Comparison of ENCODE assay signal across 8 mouse cellular contexts in the genomic region with DNA sequence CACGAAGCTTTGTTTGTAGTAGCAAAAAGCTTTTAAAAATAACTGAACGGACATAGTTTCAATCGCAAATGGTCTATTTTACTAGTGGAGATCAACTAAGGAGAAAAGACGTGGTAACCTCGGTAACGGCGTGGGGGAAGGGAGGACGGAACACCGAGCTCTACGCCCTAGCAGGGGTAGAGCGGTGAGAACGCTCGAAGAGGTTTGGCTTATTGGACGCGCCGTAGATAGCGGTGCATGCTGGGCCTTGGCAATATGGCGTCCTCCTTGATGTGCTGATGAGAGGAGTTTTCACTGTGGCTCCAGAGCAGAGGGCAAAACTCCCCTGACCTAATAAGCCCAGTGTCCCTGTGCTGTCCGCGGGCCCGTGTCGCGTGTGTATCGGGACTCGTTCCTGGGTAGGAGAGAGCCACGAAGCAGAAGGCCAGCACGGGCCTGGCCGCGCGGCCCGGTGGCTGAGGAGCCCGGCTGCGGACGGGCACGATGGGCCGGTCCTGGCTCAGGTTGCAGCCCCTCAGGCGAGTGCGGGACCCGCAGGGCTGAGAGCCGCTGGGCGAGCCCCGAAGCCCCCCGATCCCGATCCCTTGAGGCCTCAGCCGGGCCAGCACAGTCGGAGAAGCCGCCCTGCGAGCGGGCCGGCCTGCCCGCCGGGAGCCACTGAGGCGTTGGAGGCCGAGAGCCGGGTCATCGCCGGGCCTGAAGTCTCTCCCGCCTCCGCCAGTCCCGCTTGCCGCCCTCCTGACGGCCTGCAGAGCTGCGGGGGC. TPM values are rescaled to one million over a fixed set of nuclear protein-coding genes. Genes with fewer than 3 reads are reported as not detected.
A peak's percentile ranks its signal among the peaks of the same experiment; 100 is the strongest.
DNase-seq lines count a peak whose midpoint lies in the region; ATAC-seq lines count a peak whose summit lies in the region.

TSS of gene Rptor (plus strand) at position 143 of the 764 bp plus-strand sequence.

- peaks cover 45% of the 10 kb centered on the region for H3K79me2 ChIP-seq in macrophage (ENCODE audit: inconsistent target)

- H3K4me1 ChIP-seq in hindbrain, embryonic 16.5 days (ENCODE audit: control insufficient read depth, insufficient read depth, low read depth, low read length), result peaks cover 11% of the 10 kb centered on the region

- peak within 1 kb of the TSS; percentile 80 for H3K9ac ChIP-seq in hindbrain, embryonic 16.5 days (ENCODE audit: low read depth, low read length)

- peak; percentile 99 for ATAC-seq in hindbrain, embryonic 16.5 days

- H3K4me3 ChIP-seq in hindbrain, embryonic 16.5 days (ENCODE audit: low read length), result peak within 1 kb of the TSS; percentile 63
- H3K4me3 ChIP-seq in macrophage (ENCODE audit: inconsistent target), result peak within 1 kb of the TSS; percentile 50

- peak within 1 kb of the TSS; percentile 96 for H3K4me2 ChIP-seq in hindbrain, embryonic 16.5 days (ENCODE audit: low read length)

- under 1% methylated on average over 54 of the region's 63 CpGs for WGBS in hindbrain, embryonic 16.5 days
- under 1% methylated on average over 59 of the region's 63 CpGs for WGBS in macrophage (ENCODE audit: missing documents)

- no peaks in the 10 kb centered on the region for H3K27me3 ChIP-seq in hindbrain, embryonic 16.5 days (replicated peaks; ENCODE audit: control insufficient read depth, insufficient read depth, low read length)

- no peaks in the 10 kb centered on the region for H3K9me3 ChIP-seq in hindbrain, embryonic 16.5 days (ENCODE audit: control insufficient read depth, low read length)

- peak within 1 kb of the TSS; percentile 87 for H3K27ac ChIP-seq in hindbrain, embryonic 16.5 days (ENCODE audit: low read depth, low read length)
- H3K27ac ChIP-seq in macrophage, result peak within 1 kb of the TSS; percentile 34

- H3K36me3 ChIP-seq in hindbrain, embryonic 16.5 days (ENCODE audit: control insufficient read depth, insufficient read depth, low read length), result no peaks in the 10 kb centered on the region
- no peaks in the 10 kb centered on the region; the same call in 1 of the 2 replicates for H3K36me3 ChIP-seq in macrophage (ENCODE audit: inconsistent target)

- DNase-seq in WW6 (ENCODE audit: low read depth, low spot score), result peak; percentile 96
- DNase-seq in cerebellum, postnatal 4 days (ENCODE audit: low spot score in 2 of 2), result peak; percentile 98
- peak; percentile 99 for DNase-seq in gastrocnemius, adult 18-20 months (ENCODE audit: low spot score)
- DNase-seq in left cerebral cortex, adult 18-20 months (ENCODE audit: low spot score in 2 of 2), result peak; percentile 99
- DNase-seq in right cerebral cortex, adult 18-20 months, result peak; percentile 98
- DNase-seq in urinary bladder, postnatal 10 days (ENCODE audit: low spot score), result peak; percentile 94

RNA-seq across cellular contexts. Expression of gene Rptor, which starts in this region (rescaled TPM):
- total RNA-seq in gastrocnemius, adult 18-20 months (2021), result 10 to 100 TPM; 23.3 to 28.1 TPM
- polyA plus RNA-seq in hindbrain, embryonic 16.5 days (2015; fragmentation: Nextera tagmentation; extraction: Ambion mirVana), result 8.5 and 10.1 TPM in 2 replicates
- total RNA-seq in left cerebral cortex, adult 18-20 months (2021), result 10 to 100 TPM; 63.1 to 64.1 TPM
- 100 to 1,000 TPM; 133 to 246 (median 165) TPM for total RNA-seq in macrophage (2018; cell fraction: chromatin; rRNA removed)
- 10 to 100 TPM; 18.7 to 36.7 (median 26.5) TPM for total RNA-seq in macrophage (2018; cell fraction: cytosol; rRNA removed)
- total RNA-seq in macrophage (2018; cell fraction: nucleus; rRNA removed), result 100 to 1,000 TPM in 7 of 26 experiments, 10 to 100 TPM in 19; 49.3 to 156 (median 78.6) TPM
- 17.7 to 33.8 TPM (median 18.6 TPM) in 3 replicates for polyA plus RNA-seq in macrophage (2018)

Comparison
In these comparisons a context has a peak if more than half of its experiments do, and no peak if none do; other contexts are left out.
1. Peak in every context shown above with its lines: DNase-seq, ATAC-seq, H3K4me3 ChIP-seq and H3K27ac ChIP-seq.